Mouse (Mus musculus): ENCODE data around the gene Sirt3. TPM values are rescaled to one million over a fixed set of nuclear protein-coding genes. Genes with fewer than 3 reads are reported as not detected.

Gene Sirt3
- polyA plus RNA-seq, 1 experiment: 16.2 TPM

- Histone ChIP-seq H3K4me1 (ENCODE audit: control insufficient read depth, insufficient read depth, low read length) (no peaks in the 10 kb centered on the region), H3K4me3 (ENCODE audit: insufficient read depth, low read length) (no peak overlapping the region), H3K27ac (ENCODE audit: insufficient read depth, low read depth, low read length) (no peak overlapping the region)
- TF ChIP-seq CTCF (IDR thresholded peaks at IDR 0.05; ENCODE audit: low read depth, low read length): no peak
- no peak for TF ChIP-seq POLR2A (IDR thresholded peaks at IDR 0.05; ENCODE audit: borderline replicate concordance, low read depth, low read length)
Measured at GRCm38 (mm10) chr7:140840750-140841735, 41.1 kb downstream of the Sirt3 start.

- Histone ChIP-seq H3K27ac (ENCODE audit: insufficient read depth, low read depth, low read length) (no peak overlapping the region), H3K4me1 (ENCODE audit: control insufficient read depth, insufficient read depth, low read length) (no peaks in the 10 kb centered on the region), H3K4me3 (ENCODE audit: insufficient read depth, low read length) (no peak overlapping the region)
- TF ChIP-seq CTCF (IDR thresholded peaks at IDR 0.05; ENCODE audit: low read depth, low read length): no peak
Measured at GRCm38 (mm10) chr7:140839556-140839955, 42.6 kb downstream of the Sirt3 start.

DNA sequence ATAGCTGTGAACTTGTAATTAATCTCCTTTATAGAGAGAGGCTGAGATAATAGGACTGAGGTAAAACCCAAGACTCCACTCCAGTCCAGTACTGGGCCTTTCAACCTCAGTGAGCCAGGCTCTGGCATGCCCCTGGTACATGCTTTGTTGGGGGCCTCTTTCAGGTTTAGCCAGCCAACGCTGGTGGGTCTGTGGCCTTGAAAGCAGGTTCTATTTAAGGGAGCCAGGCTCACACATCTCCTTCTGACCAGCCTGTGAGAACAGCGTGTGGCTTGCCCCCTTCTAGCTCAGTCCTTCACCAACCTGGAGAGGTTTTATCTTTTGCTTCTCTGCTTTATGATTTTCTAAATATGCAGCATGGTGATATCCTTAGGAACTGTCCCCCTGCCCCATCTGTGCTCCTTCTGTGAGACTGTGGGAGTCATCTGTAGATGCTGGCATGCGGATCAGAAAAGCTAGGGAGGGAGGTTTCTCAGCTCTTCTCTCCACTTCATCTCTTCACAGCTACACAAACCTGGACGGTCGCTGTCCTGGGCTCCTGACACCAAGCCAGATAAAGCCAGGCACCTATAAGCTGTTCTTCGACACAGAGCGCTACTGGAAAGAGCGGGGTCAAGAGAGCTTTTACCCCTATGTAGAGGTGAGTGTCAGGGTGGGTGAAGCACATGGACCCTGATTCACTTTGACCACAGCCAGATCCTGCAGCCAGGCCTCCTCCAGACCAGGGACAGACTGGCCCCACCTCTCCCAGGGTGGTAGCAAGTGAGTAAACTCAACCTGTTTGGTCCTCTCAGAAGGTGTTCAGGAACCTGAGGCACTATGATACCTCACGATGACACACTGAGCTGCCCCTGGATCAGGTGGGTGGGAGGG, 45.6 kb downstream of the Sirt3 start:
- H3K27ac ChIP-seq (ENCODE audit: insufficient read depth, low read depth, low read length): no peak overlapping the region
- H3K4me3 ChIP-seq (ENCODE audit: insufficient read depth, low read length): no peak overlapping the region
- peaks cover 5% of the 10 kb centered on the region for H3K4me1 ChIP-seq (ENCODE audit: control insufficient read depth, insufficient read depth, low read length)
- TF ChIP-seq CTCF (IDR thresholded peaks at IDR 0.05; ENCODE audit: low read depth, low read length) (no peak), POLR2A (IDR thresholded peaks at IDR 0.05; ENCODE audit: borderline replicate concordance, low read depth, low read length) (no peak)

- Histone ChIP-seq H3K4me1 (ENCODE audit: control insufficient read depth, insufficient read depth, low read length) (peaks cover 7% of the 10 kb centered on the region), H3K4me3 (ENCODE audit: insufficient read depth, low read length) (no peak overlapping the region), H3K27ac (ENCODE audit: insufficient read depth, low read depth, low read length) (no peak overlapping the region)
- TF ChIP-seq CTCF (IDR thresholded peaks at IDR 0.05; ENCODE audit: low read depth, low read length): no peak
- no peak for TF ChIP-seq POLR2A (IDR thresholded peaks at IDR 0.05; ENCODE audit: borderline replicate concordance, low read depth, low read length)
Measured at GRCm38 (mm10) chr7:140835758-140836087, 46.4 kb downstream of the Sirt3 start.

- Histone ChIP-seq H3K27ac (ENCODE audit: insufficient read depth, low read depth, low read length) (no peak within 1 kb of the TSS), H3K4me3 (ENCODE audit: insufficient read depth, low read length) (no peak within 1 kb of the TSS)
- TF ChIP-seq CTCF (IDR thresholded peaks at IDR 0.05; ENCODE audit: low read depth, low read length): no peak
- TF ChIP-seq POLR2A (IDR thresholded peaks at IDR 0.05; ENCODE audit: borderline replicate concordance, low read depth, low read length): no peak
Measured at GRCm38 (mm10) chr7:140834968-140835757, 46.9 kb downstream of the Sirt3 start, which contains the start of gene Urah. Gene Urah (plus strand): TSS chr7:140835018.

DNA sequence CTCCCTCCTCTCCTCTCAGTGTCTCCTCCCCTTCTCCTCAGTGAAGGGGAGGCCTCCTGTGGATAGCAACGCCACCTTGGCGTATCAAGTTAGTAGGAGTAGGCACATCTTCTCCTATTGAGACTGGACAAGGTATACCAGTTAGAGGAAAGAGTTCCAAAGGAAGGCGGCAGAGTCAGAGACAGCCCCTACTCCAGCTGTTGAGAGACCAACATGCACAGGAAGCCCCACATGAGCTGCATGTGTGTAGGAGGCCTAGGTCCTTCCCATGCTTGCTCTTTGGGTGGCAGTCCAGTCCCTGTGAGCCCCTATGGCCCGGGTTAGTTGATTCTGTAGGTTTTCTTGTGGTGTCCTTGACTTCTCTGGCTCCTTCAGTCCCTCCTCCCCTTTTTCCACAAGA, 48.8 kb downstream of the Sirt3 start:
- Histone ChIP-seq H3K27ac (ENCODE audit: insufficient read depth, low read depth, low read length) (no peak overlapping the region), H3K4me3 (ENCODE audit: insufficient read depth, low read length) (no peak overlapping the region), H3K4me1 (ENCODE audit: control insufficient read depth, insufficient read depth, low read length) (peaks cover 16% of the 10 kb centered on the region)
- no peak for TF ChIP-seq CTCF (IDR thresholded peaks at IDR 0.05; ENCODE audit: low read depth, low read length)
- no peak for TF ChIP-seq POLR2A (IDR thresholded peaks at IDR 0.05; ENCODE audit: borderline replicate concordance, low read depth, low read length)

More at GRCm38 (mm10) chr7:140834968-140835757, 46.9 kb downstream of the Sirt3 start, which contains the start of gene Urah:
- peaks cover 12% of the 10 kb centered on the region for H3K4me1 ChIP-seq (ENCODE audit: control insufficient read depth, insufficient read depth, low read length)

DNA sequence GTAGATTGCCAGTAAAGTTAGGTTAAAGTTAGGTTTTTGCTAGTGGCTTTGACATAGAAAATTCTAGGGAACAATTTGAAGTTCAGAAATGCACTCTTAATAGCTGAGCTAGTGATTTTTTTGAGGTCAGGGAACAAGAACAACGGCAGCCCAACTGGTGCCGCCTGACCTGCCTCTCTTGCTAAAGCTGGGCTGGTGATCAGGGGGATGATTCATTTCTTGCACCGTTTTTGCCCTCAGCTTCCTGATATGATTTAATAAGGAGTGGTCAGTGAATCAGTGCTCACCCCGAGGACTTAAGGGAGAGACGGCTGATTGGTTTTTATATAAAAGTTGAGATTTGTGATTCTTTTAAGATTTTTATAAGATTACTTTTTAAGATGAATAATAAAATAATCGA, 50.7 kb downstream of the Sirt3 start:
- TF ChIP-seq POLR2A (IDR thresholded peaks at IDR 0.05; ENCODE audit: borderline replicate concordance, low read depth, low read length) (no peak), CTCF (IDR thresholded peaks at IDR 0.05; ENCODE audit: low read depth, low read length) (no peak)
- Histone ChIP-seq H3K4me3 (ENCODE audit: insufficient read depth, low read length) (no peak overlapping the region), H3K4me1 (ENCODE audit: control insufficient read depth, insufficient read depth, low read length) (peaks cover 16% of the 10 kb centered on the region), H3K27ac (ENCODE audit: insufficient read depth, low read depth, low read length) (no peak overlapping the region)

- TF ChIP-seq POLR2A (IDR thresholded peaks at IDR 0.05; ENCODE audit: borderline replicate concordance, low read depth, low read length): no peak
- TF ChIP-seq CTCF (IDR thresholded peaks at IDR 0.05; ENCODE audit: low read depth, low read length): no peak
- Histone ChIP-seq H3K27ac (ENCODE audit: insufficient read depth, low read depth, low read length) (no peak overlapping the region), H3K4me1 (ENCODE audit: control insufficient read depth, insufficient read depth, low read length) (peaks cover 16% of the 10 kb centered on the region), H3K4me3 (ENCODE audit: insufficient read depth, low read length) (no peak overlapping the region)
Measured at GRCm38 (mm10) chr7:140828171-140828881, 53.8 kb downstream of the Sirt3 start.

DNA sequence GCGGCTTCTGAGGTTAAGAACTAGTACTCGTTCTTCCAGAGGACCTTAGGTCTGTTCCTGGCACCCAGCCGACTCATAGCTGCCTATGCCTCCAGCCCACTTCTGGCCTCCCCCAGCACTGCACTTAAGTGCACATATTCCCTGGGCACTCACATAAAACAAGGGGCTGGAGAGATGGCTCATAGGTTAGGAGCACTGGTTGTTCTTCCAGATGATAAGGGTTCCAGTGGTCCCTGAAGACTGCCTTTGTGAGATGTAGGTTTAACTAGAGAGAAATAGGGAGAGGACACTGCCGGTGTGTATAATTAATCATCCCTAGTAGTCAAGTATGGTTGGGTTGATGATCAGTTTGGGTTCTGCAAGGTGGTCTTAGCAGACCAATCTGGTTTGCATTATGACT, 59.4 kb downstream of the Sirt3 start:
- no peak overlapping the region for H3K27ac ChIP-seq (ENCODE audit: insufficient read depth, low read depth, low read length)
- no peak for TF ChIP-seq POLR2A (IDR thresholded peaks at IDR 0.05; ENCODE audit: borderline replicate concordance, low read depth, low read length)
- no peak overlapping the region for H3K4me3 ChIP-seq (ENCODE audit: insufficient read depth, low read length)
- H3K4me1 ChIP-seq (ENCODE audit: control insufficient read depth, insufficient read depth, low read length): no peaks in the 10 kb centered on the region
